Mouse (Mus musculus): Measurements from ENCODE around the gene Cypt1. TPM values are rescaled to one million over a fixed set of nuclear protein-coding genes. Genes with fewer than 3 reads are reported as not detected.

The Cypt1 gene
- not detected for polyA plus RNA-seq (2015; fragmentation: Illumina TruSeq; extraction: RNeasy Lipid Tissue Mini Kit (QIAGEN cat#74804); ENCODE audit: insufficient read depth, low read depth, low replicate concordance)

GRCm38 (mm10) chrX:16522569-16522968 is at the start of gene Cypt1:
Gene Cypt1, plus strand, starts transcription at chrX:16522869.

Other genes with a start within 250 kb of the Cypt1 start
- gene Maoa, start 96.8 kb downstream of the Cypt1 start, polyA plus RNA-seq (2015; fragmentation: Illumina TruSeq; extraction: RNeasy Lipid Tissue Mini Kit (QIAGEN cat#74804); ENCODE audit: insufficient read depth, low read depth, low replicate concordance), result 2.8 TPM

All from pancreas, adult 10 weeks (tissue).